Mouse (Mus musculus) heart, postnatal 25 days (tissue): ENCODE data around the gene Arid3a. TPM values are rescaled to one million over a fixed set of nuclear protein-coding genes. Genes with fewer than 3 reads are reported as not detected.
A peak's percentile ranks its signal among the peaks of the same experiment; 100 is the strongest.

Source experiments
- DNase-seq: peaks from one replicate; pipeline ENCODE4 v3.0.0; 2022; ENCODE audit warnings: low spot score
- intact Hi-C: fragments of 180-260 bp; cut with DNase I; formaldehyde crosslinking; loops from one replicate; pipeline ENCODE4 v1.15.1; 2025
- total RNA-seq, 2 experiments: library from RNA; stranded (reverse); gene quantifications; 2 replicates each; pipeline ENCODE4 v1.2.3; 2021

Arid3a gene
- total RNA-seq, 2 experiments from 2014 or later, result 1.9 to 2.0 TPM

GRCm38 (mm10) chr10:79924998-79925784 lies 1.7 kb upstream of the Arid3a start:
- intact Hi-C loops, result loop anchor here (1.0 to 2.0 kb wide), 4 partner anchors 33 to 90 kb away; no protein-coding TSS in a partner anchor
- peak; percentile 77 for DNase-seq

GRCm38 (mm10) chr10:79925785-79926490 lies 905 bp upstream of the Arid3a start:
- DNase-seq, result no peak
- intact Hi-C loops, result loop anchor here (1.0 to 2.0 kb wide), 5 partner anchors 32 to 191 kb away; no protein-coding TSS in a partner anchor

GRCm38 (mm10) chr10:79927324-79928029 lies 634 bp downstream of the Arid3a start:
- intact Hi-C loops, result loop anchor here (2.0 kb wide), 1 partner anchor 189 kb away; no protein-coding TSS in a partner anchor
- DNase-seq, result no peak

- no peak for DNase-seq
- intact Hi-C loops, result no loop called here
Measured at GRCm38 (mm10) chr10:79928030-79928694, 1.3 kb downstream of the Arid3a start.

- DNase-seq, result no peak
- intact Hi-C loops, result no loop called here
Measured at GRCm38 (mm10) chr10:79928907-79929701, 2.3 kb downstream of the Arid3a start.

GRCm38 (mm10) chr10:79929967-79930825 lies 3.4 kb downstream of the Arid3a start:
- no peak for DNase-seq
- intact Hi-C loops, result no loop called here

- intact Hi-C loops, result no loop called here
- no peak for DNase-seq
Measured at GRCm38 (mm10) chr10:79930826-79931186, 4.0 kb downstream of the Arid3a start.

- intact Hi-C loops, result no loop called here
- DNase-seq, result no peak
Measured at GRCm38 (mm10) chr10:79931797-79932196, 5.0 kb downstream of the Arid3a start.

GRCm38 (mm10) chr10:79932736-79933135 lies 5.9 kb downstream of the Arid3a start:
- DNase-seq, result peak; percentile 73
- intact Hi-C loops, result no loop called here

GRCm38 (mm10) chr10:79933145-79933679 lies 6.4 kb downstream of the Arid3a start:
- DNase-seq, result no peak
- intact Hi-C loops, result no loop called here

GRCm38 (mm10) chr10:79933861-79934260 lies 7.0 kb downstream of the Arid3a start:
- DNase-seq, result no peak
- intact Hi-C loops, result no loop called here

- peak; percentile 90 for DNase-seq
- intact Hi-C loops, result no loop called here
Measured at GRCm38 (mm10) chr10:79934272-79934721, 7.5 kb downstream of the Arid3a start.

GRCm38 (mm10) chr10:79934794-79935569 lies 8.1 kb downstream of the Arid3a start:
- intact Hi-C loops, result no loop called here
- no peak for DNase-seq

GRCm38 (mm10) chr10:79936284-79936910 lies 9.6 kb downstream of the Arid3a start:
- intact Hi-C loops, result no loop called here
- no peak for DNase-seq

- DNase-seq, result peak; percentile 63
- intact Hi-C loops, result no loop called here
Measured at GRCm38 (mm10) chr10:79936911-79937441, 10.1 kb downstream of the Arid3a start.

- intact Hi-C loops, result no loop called here
- DNase-seq, result no peak
Measured at GRCm38 (mm10) chr10:79937775-79938526, 11.1 kb downstream of the Arid3a start.
